ENCODE assay signal across 28 mouse cellular contexts in genomic region chr1:120354387-120354786, GRCm38 (mm10). TPM values are rescaled to one million over a fixed set of nuclear protein-coding genes. Genes with fewer than 3 reads are reported as not detected.
"Had no signal": no experiment of that assay in that cellular context is flagged by ENCODE, and none has a peak within 500 bp of the region (broad histone marks: within the 10 kb centered on the region; RNA-seq: fewer than 3 reads in every experiment).

No protein-coding gene starts in this region.

- H3K9me3 ChIP-seq: embryonic facial prominence, embryonic 10.5 days; embryonic facial prominence, embryonic 12.5 days; embryonic facial prominence, embryonic 13.5 days; embryonic facial prominence, embryonic 15.5 days; forebrain, embryonic 10.5 days; forebrain, embryonic 12.5 days; forebrain, embryonic 15.5 days had no signal

- H3K27me3 ChIP-seq: embryonic facial prominence, embryonic 15.5 days; forebrain, embryonic 13.5 days; forebrain, embryonic 15.5 days had no signal

- ATAC-seq: forebrain, embryonic 13.5 days; forebrain, embryonic 14.5 days; forebrain, embryonic 15.5 days; forebrain, embryonic 16.5 days; forebrain, postnatal 0 days had no signal

- H3K9ac ChIP-seq: embryonic facial prominence, embryonic 12.5 days; embryonic facial prominence, embryonic 13.5 days; embryonic facial prominence, embryonic 15.5 days; forebrain, embryonic 12.5 days; forebrain, embryonic 13.5 days; forebrain, embryonic 15.5 days; forebrain, postnatal 0 days had no signal

- H3K4me3 ChIP-seq: embryonic facial prominence, embryonic 10.5 days; embryonic facial prominence, embryonic 12.5 days; embryonic facial prominence, embryonic 13.5 days; embryonic facial prominence, embryonic 15.5 days; erythroblast, embryonic 14.5 days; forebrain, embryonic 10.5 days; forebrain, embryonic 12.5 days; forebrain, embryonic 13.5 days; forebrain, embryonic 15.5 days; gastrocnemius, adult 2 months; heart, adult 2 months had no signal

- DNase-seq: cerebellum, adult 9-11 months; cerebellum, postnatal 10 days; cerebellum, postnatal 14 days; cerebellum, postnatal 25 days; cerebellum, postnatal 36 days; embryo, embryonic 11 days; forebrain, postnatal 0 days; gastrocnemius, adult 2 months; gastrocnemius, postnatal 10 days; gastrocnemius, postnatal 14 days; gastrocnemius, postnatal 25 days; gastrocnemius, postnatal 36 days; heart, adult 11 months; heart, adult 18-20 months; heart, adult 2 months had no signal

- H3K4me2 ChIP-seq: embryonic facial prominence, embryonic 12.5 days; embryonic facial prominence, embryonic 13.5 days; embryonic facial prominence, embryonic 15.5 days; forebrain, embryonic 12.5 days; forebrain, embryonic 13.5 days; forebrain, embryonic 15.5 days had no signal

- H3K36me3 ChIP-seq: embryonic facial prominence, embryonic 10.5 days; embryonic facial prominence, embryonic 12.5 days; embryonic facial prominence, embryonic 13.5 days; embryonic facial prominence, embryonic 15.5 days; forebrain, embryonic 10.5 days; forebrain, embryonic 12.5 days; forebrain, embryonic 15.5 days had no signal

- H3K27ac ChIP-seq: embryonic facial prominence, embryonic 10.5 days; embryonic facial prominence, embryonic 12.5 days; embryonic facial prominence, embryonic 13.5 days; embryonic facial prominence, embryonic 15.5 days; forebrain, embryonic 10.5 days; forebrain, embryonic 12.5 days; forebrain, embryonic 13.5 days; forebrain, embryonic 15.5 days; gastrocnemius, adult 2 months; heart, adult 2 months had no signal

RNA-seq across cellular contexts. Expression of gene C1ql2, which starts 14.0 kb away (rescaled TPM):
- polyA plus RNA-seq: embryonic facial prominence, embryonic 15.5 days; erythroblast, embryonic 14.5 days; forebrain, embryonic 11.5 days; gonadal fat pad, adult 2 months; heart, adult 2 months had no signal
